Mouse (Mus musculus) cerebellum, postnatal 25 days (tissue): Measurements from ENCODE around the gene Acad8.

Experiments
- DNase-seq, 2 experiments: peaks; one replicate each; pipeline ENCODE4 v3.0.0; 2021; ENCODE audit warnings: mixed read lengths in 2 of 2

Acad8 gene

GRCm38 (mm10) chr9:26978776-26979175 is 20.6 kb downstream of the Acad8 start:
- no peak for DNase-seq

GRCm38 (mm10) chr9:26977754-26978153 is 21.6 kb downstream of the Acad8 start:
- DNase-seq: no peak

GRCm38 (mm10) chr9:26947790-26948189 is 51.6 kb downstream of the Acad8 start:
- DNase-seq: no peak

DNA sequence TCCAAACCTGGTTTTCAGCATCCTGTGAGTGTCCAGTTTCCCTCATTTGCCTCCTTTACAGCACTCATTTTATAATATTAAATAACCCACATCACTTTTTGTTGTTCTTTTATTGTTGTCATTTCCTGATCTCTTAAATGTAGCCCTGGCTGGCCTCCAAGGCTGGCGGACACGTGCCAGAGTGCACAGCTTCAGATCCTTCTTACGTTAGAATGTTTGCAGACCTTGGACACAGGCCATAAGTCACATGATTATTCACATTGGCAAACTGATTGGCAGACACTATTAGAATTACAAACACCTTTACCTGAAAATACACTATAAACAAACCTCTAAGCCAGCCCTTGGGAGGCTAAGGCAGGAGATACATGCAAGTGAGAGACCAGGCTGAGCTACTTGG is 75.2 kb downstream of the Acad8 start:
- DNase-seq: peak in 1 of 2 experiments; percentile 40
